Mouse (Mus musculus): Measurements from ENCODE around the gene Akap13. TPM values are rescaled to one million over a fixed set of nuclear protein-coding genes. Genes with fewer than 3 reads are reported as not detected.
"Not testable (repeated sequence)": the region's sequence is repeated elsewhere in the genome, so short reads cannot be mapped to it uniquely, and the experiment has no call there.

The Akap13 gene
- total RNA-seq, 2 experiments from 2014 or later: 53.2 to 75.9 TPM

- H3K27ac ChIP-seq: peak overlapping the region; percentile 88
- intact Hi-C loops (cut with DNase I): loop anchor here (10.0 kb wide), 2 partner anchors 143 to 323 kb away; no protein-coding TSS in a partner anchor
- no peak overlapping the region for H3K4me3 ChIP-seq
- no peak for TF ChIP-seq CTCF (IDR thresholded peaks at IDR 0.05)
- no peak for DNase-seq
These were observed 262.0 kb downstream of the Akap13 start for GRCm38 (mm10) chr7:75717349-75717748.

DNA sequence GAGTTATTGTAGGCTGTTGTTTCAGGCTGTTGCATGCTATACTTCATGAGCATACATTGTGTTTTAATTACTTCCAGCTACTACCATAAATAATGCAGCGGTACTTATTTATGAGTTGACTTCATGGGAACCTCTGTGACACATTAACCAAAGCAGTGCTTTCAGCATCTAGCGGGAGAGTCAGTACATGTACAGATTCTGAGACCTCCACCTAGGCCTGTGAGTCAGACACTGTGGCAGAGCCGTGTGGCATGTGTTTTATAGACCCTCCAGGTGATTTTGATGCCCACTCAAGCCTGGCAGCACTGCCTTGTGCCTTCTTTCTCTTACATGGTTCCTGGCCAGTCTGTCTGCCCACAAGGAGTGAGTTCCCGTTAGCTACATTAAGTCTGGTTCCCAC is 266.0 kb downstream of the Akap13 start:
- H3K4me3 ChIP-seq: no peak overlapping the region
- no peak for DNase-seq
- TF ChIP-seq CTCF (IDR thresholded peaks at IDR 0.05): no peak
- H3K27ac ChIP-seq: no peak overlapping the region
- intact Hi-C loops (cut with DNase I): no loop called here

- no peak for TF ChIP-seq CTCF (IDR thresholded peaks at IDR 0.05)
- intact Hi-C loops (cut with DNase I): no loop called here
- Histone ChIP-seq H3K27ac (no peak overlapping the region), H3K4me3 (no peak overlapping the region)
- DNase-seq: no peak
These were observed 268.7 kb downstream of the Akap13 start for GRCm38 (mm10) chr7:75724012-75724411.

DNA sequence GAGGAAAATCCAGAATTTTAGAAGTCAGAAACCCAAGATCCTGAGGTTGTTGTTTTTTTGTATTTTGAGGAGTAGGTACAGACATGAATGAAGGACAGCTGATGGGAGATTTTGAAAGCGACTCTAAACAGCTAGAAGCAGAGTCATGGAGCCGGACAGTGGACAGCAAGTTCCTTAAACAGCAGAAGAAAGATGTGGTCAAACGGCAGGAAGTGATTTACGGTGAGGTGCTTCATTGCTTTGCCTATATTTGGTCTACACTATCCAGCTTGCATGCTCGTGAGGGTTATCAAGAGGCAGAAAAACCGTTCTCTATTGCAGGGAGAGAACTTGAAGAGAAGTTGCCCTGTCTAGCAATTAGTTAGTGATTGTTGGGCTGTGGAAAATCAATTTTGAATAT is 270.6 kb downstream of the Akap13 start:
- DNase-seq: no peak
- no peak for TF ChIP-seq CTCF (IDR thresholded peaks at IDR 0.05)
- intact Hi-C loops (cut with DNase I): no loop called here

GRCm38 (mm10) chr7:75726867-75727266 is 271.5 kb downstream of the Akap13 start:
- Histone ChIP-seq H3K27ac (no peak overlapping the region), H3K4me3 (no peak overlapping the region)
- TF ChIP-seq CTCF (IDR thresholded peaks at IDR 0.05): no peak
- intact Hi-C loops (cut with DNase I): no loop called here
- no peak for DNase-seq

More for the DNA sequence above, 270.6 kb downstream of the Akap13 start:
- no peak overlapping the region for H3K27ac ChIP-seq
- no peak overlapping the region for H3K4me3 ChIP-seq

DNA sequence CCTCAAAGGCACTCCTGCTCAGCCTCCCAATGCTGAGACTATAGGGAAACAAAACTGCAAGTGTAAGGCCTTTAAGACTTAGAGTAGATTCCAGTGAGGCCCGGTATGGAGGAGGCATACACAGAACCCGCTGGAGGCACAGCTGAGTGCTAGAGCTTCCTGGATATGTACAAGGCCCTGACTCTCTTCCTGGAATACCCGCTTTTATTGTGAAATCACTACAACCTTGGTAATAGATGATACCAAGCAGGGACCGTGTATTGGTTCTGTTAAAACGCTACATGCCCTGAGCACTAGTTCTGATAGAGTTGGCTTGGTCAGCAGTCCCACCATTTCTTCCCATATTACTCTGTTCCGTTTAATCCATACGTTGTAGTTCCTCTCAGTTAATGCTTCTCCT is 274.3 kb downstream of the Akap13 start:
- no peak for TF ChIP-seq CTCF (IDR thresholded peaks at IDR 0.05)
- no peak overlapping the region for H3K4me3 ChIP-seq
- no peak for DNase-seq
- H3K27ac ChIP-seq: no peak overlapping the region
- intact Hi-C loops (cut with DNase I): no loop called here

DNA sequence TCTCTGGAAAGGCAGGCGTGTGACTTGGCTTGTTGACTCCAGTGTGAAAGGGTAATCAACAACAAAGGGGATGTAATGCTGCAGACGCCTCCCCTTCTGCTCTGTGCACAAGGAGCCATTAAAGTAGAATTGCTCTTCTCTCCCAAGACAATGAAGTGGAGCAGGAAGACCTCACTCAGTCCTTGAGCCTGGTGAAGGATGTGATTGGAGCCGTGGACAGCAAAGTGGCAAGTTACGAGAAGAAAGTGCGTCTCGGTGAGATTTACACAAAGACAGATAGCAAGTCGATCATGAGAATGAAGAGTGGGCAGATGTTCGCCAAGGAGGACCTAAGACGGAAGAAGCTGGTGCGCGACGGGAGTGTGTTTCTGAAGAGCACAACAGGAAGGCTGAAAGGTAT is 274.9 kb downstream of the Akap13 start:
- no peak for DNase-seq
- no peak overlapping the region for H3K4me3 ChIP-seq
- H3K27ac ChIP-seq: no peak overlapping the region
- no peak for TF ChIP-seq CTCF (IDR thresholded peaks at IDR 0.05)
- intact Hi-C loops (cut with DNase I): no loop called here

DNA sequence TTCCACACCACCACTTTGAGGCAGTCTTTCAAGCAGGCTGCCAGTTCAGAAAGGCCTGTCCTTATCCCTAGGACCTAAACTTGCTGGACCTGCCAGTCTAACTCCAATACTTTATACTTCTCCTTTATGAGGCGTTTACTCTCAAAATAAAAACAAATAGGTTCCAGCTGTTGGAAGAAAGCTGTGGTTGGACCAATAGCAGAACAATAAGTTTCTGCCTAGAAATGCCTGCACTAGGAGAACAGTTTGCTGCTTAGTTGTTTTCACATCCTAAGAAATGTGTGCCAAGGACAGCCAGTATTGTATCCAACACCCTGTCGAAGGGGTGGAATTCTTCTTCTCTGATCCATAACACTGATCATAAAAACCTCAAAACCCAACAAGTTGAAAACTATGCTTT is 276.6 kb downstream of the Akap13 start:
- no peak for TF ChIP-seq CTCF (IDR thresholded peaks at IDR 0.05)
- DNase-seq: no peak

GRCm38 (mm10) chr7:75733166-75733565 is 277.8 kb downstream of the Akap13 start:
- no peak for TF ChIP-seq CTCF (IDR thresholded peaks at IDR 0.05)
- intact Hi-C loops (cut with DNase I): no loop called here

More for the DNA sequence above, 276.6 kb downstream of the Akap13 start:
- Histone ChIP-seq H3K27ac (peak overlapping the region; percentile 48; the same call in 1 of the 2 replicates), H3K4me3 (no peak overlapping the region)
- intact Hi-C loops (cut with DNase I): no loop called here

GRCm38 (mm10) chr7:75739075-75739725 is 283.9 kb downstream of the Akap13 start:
- H3K27ac ChIP-seq: no peak overlapping the region
- intact Hi-C loops (cut with DNase I): loop anchor here (2.0 to 5.0 kb wide), 2 partner anchors 88 to 142 kb away; no protein-coding TSS in a partner anchor
- TF ChIP-seq CTCF (IDR thresholded peaks at IDR 0.05): peak; percentile 78
- DNase-seq: peak; percentile 65
- no peak overlapping the region for H3K4me3 ChIP-seq

More at GRCm38 (mm10) chr7:75733166-75733565, 277.8 kb downstream of the Akap13 start:
- Histone ChIP-seq H3K4me3 (no peak overlapping the region), H3K27ac (no peak overlapping the region)
- DNase-seq: no peak

GRCm38 (mm10) chr7:75744528-75744927 is 289.2 kb downstream of the Akap13 start:
- intact Hi-C loops (cut with DNase I): no loop called here
- peak; percentile 52 for DNase-seq
- no peak for TF ChIP-seq CTCF (IDR thresholded peaks at IDR 0.05)
- no peak overlapping the region for H3K4me3 ChIP-seq
- H3K27ac ChIP-seq: peak overlapping the region; percentile 43

DNA sequence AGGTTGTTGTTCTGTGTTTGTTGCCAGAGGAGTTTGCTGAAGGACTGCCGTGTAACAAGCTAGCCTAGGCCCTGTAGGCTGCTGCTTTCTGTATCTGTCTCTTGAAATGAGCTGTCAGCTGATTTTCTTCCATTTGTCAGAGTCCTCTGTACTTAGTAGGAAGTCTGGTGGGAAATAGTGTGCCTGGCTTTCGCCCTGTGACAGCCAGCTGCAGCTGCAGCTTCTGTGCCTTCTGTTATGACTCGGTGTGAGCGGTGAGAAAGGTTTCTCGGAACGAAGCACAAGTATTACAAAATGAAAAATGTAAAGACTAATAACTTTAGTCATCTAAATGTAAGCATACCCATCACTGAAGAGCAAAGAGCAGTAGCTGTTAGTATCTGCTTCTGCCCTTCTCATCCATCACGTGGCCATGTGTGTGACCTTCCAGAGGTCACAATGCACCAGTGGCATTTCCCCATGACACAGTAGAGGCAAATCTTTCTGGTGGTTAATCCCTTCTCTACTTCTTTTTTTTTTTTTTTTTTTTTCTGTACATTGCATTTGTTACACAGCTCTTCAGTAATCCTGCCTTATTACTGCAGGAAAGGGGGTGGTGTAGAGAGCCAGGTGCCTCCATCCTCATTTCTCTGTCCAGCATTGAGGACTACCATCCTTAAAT is 289.8 kb downstream of the Akap13 start:
- no peak for TF ChIP-seq CTCF (IDR thresholded peaks at IDR 0.05)
- H3K4me3 ChIP-seq: no peak overlapping the region
- intact Hi-C loops (cut with DNase I): no loop called here
- DNase-seq: no peak
- H3K27ac ChIP-seq: peak overlapping the region; percentile 43

DNA sequence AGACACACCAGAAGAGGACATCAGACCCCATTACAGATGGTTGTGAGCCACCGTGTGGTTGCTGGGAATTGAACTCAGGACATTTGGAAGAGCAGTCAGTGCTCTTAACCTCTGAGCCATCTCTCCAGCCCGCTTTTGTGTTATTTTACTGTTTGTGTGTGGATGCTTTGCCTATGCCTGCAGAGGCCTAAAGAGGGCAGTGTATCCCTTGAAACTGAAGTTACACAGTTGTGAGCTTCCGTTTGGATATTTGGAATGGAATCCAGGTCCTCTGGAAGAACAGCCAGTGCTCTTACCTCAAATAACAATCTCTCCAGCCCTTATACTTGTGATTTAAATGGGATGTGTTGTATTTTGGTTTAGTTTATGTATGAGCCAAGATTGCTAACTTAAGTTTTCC is 290.6 kb downstream of the Akap13 start:
- intact Hi-C loops (cut with DNase I); DNase-seq: not testable (repeated sequence)

More for the DNA sequence above, 290.6 kb downstream of the Akap13 start:
- TF ChIP-seq CTCF (IDR thresholded peaks at IDR 0.05): peak; percentile 62
- not testable (repeated sequence) for H3K27ac ChIP-seq, H3K4me3 ChIP-seq

Data from gastrocnemius, adult 2 months (tissue).